Mouse (Mus musculus): ENCODE data around the gene Creg2. TPM values are rescaled to one million over a fixed set of nuclear protein-coding genes. Genes with fewer than 3 reads are reported as not detected.

Gene Creg2
- polyA plus RNA-seq, 2 experiments = 0.14 to 0.15 TPM

GRCm38 (mm10) chr1:39577253-39577705 is 74.0 kb downstream of the Creg2 start, which contains the start of gene Rnf149:
Gene Rnf149 (minus strand): TSS chr1:39577405.
- Histone ChIP-seq H3K36me3 (ENCODE audit: control insufficient read depth, insufficient read depth, low read length) (no peaks in the 10 kb centered on the region), H3K4me2 (replicated peaks; ENCODE audit: low read depth, low read length, severe bottlenecking) (peak within 1 kb of the TSS; percentile 80), H3K4me3 (replicated peaks; ENCODE audit: low read length) (peak within 1 kb of the TSS; percentile 91), H3K27me3 (ENCODE audit: control insufficient read depth, insufficient read depth, low read length) (no peaks in the 10 kb centered on the region), H3K4me1 (ENCODE audit: control insufficient read depth, insufficient read depth, low read length) (peaks cover 24% of the 10 kb centered on the region), H3K9ac (ENCODE audit: low read depth, low read length, severe bottlenecking) (peak within 1 kb of the TSS; percentile 96), H3K27ac (replicated peaks; ENCODE audit: low read depth, low read length) (peak within 1 kb of the TSS; percentile 99), H3K9me3 (ENCODE audit: control insufficient read depth, low read length) (no peaks in the 10 kb centered on the region)
- DNase-seq (ENCODE audit: low spot score) (peak; percentile 89), ATAC-seq (ENCODE audit: low FRiP score, low read depth) (peak; percentile 96)
- peak; percentile 79 for TF ChIP-seq POLR2A (IDR thresholded peaks at IDR 0.05; ENCODE audit: borderline replicate concordance, extremely low read depth, insufficient read depth, insufficient read length)
- WGBS = under 1% methylated on average over 34 of the region's 49 CpGs

GRCm38 (mm10) chr1:39576431-39577243 is 74.6 kb downstream of the Creg2 start:
- WGBS = under 1% methylated on average over 71 of the region's 88 CpGs
- peak; percentile 79 for ATAC-seq (ENCODE audit: low FRiP score, low read depth)
- Histone ChIP-seq H3K9me3 (ENCODE audit: control insufficient read depth, low read length) (no peaks in the 10 kb centered on the region), H3K4me3 (replicated peaks; ENCODE audit: low read length) (peak overlapping the region; percentile 91), H3K9ac (ENCODE audit: low read depth, low read length, severe bottlenecking) (peak overlapping the region; percentile 96), H3K36me3 (ENCODE audit: control insufficient read depth, insufficient read depth, low read length) (no peaks in the 10 kb centered on the region), H3K4me2 (replicated peaks; ENCODE audit: low read depth, low read length, severe bottlenecking) (peak overlapping the region; percentile 80), H3K4me1 (ENCODE audit: control insufficient read depth, insufficient read depth, low read length) (peaks cover 26% of the 10 kb centered on the region), H3K27me3 (ENCODE audit: control insufficient read depth, insufficient read depth, low read length) (no peaks in the 10 kb centered on the region), H3K27ac (replicated peaks; ENCODE audit: low read depth, low read length) (peak overlapping the region; percentile 99)
- TF ChIP-seq POLR2A (IDR thresholded peaks at IDR 0.05; ENCODE audit: borderline replicate concordance, extremely low read depth, insufficient read depth, insufficient read length) = no peak
- peak; percentile 53 for DNase-seq (ENCODE audit: low spot score)

DNA sequence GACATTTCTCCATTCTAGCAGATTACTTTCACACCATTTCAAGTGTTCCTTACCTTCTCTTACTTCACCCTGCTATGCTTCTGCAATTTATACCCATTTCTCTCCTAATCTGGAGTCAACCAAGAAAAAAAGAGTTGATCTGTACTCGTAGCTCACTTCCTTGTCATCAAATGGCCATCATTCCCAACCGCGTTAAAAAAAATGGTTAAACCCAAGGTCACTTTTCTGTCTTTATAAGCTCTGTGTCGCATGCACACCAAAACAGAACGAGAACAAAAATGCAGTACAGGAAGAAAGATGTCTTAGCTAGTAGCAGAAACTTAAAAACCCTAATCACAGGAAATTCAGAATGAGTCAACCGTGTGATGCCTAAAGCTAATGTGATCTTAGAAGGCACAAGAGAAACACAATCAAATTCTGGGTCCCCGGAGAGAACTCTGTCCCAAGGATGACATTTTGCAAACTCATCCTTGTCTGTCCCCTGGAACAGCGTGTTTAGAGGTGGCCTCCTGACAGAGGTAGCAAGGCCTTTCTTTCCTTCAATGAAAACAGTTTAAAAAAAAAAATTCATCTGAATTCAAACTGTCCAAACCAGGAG is 75.4 kb downstream of the Creg2 start:
- WGBS = 15% methylated on average over 8 of the region's 8 CpGs

DNA sequence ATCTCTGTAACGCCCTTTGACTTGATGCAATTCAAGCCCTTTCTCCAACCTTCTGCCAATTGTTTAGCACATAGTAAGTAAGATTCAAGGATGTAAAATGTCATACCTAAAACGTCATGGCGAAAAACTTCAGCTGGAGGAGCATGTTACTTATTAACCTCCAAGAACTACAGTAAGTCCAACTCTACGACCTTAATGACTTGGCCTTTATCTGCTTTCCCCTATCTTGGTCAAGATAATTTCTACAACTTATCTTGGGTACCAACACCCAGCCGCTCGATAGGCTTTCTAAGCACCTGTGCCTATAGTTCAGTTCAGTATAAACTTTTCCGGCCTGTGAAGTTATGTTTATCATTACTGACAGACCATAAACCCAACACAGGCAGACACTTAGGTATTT is 77.4 kb downstream of the Creg2 start:
- Histone ChIP-seq H3K9ac (ENCODE audit: low read depth, low read length, severe bottlenecking) (no peak overlapping the region), H3K4me1 (ENCODE audit: control insufficient read depth, insufficient read depth, low read length) (peaks cover 28% of the 10 kb centered on the region), H3K27ac (replicated peaks; ENCODE audit: low read depth, low read length) (no peak overlapping the region), H3K36me3 (ENCODE audit: control insufficient read depth, insufficient read depth, low read length) (no peaks in the 10 kb centered on the region), H3K27me3 (ENCODE audit: control insufficient read depth, insufficient read depth, low read length) (no peaks in the 10 kb centered on the region), H3K4me3 (replicated peaks; ENCODE audit: low read length) (no peak overlapping the region), H3K9me3 (ENCODE audit: control insufficient read depth, low read length) (no peaks in the 10 kb centered on the region), H3K4me2 (replicated peaks; ENCODE audit: low read depth, low read length, severe bottlenecking) (no peak overlapping the region)
- WGBS = 84% methylated on average over 7 of the region's 7 CpGs
- ATAC-seq (ENCODE audit: low FRiP score, low read depth) = no peak
- no peak for DNase-seq (ENCODE audit: low spot score)
- no peak for TF ChIP-seq POLR2A (IDR thresholded peaks at IDR 0.05; ENCODE audit: borderline replicate concordance, extremely low read depth, insufficient read depth, insufficient read length)

More for the DNA sequence above, 75.4 kb downstream of the Creg2 start:
- no peak for DNase-seq (ENCODE audit: low spot score)
- H3K36me3 ChIP-seq (ENCODE audit: control insufficient read depth, insufficient read depth, low read length) = no peaks in the 10 kb centered on the region
- H3K27ac ChIP-seq (replicated peaks; ENCODE audit: low read depth, low read length) = peak overlapping the region; percentile 99
- no peaks in the 10 kb centered on the region for H3K9me3 ChIP-seq (ENCODE audit: control insufficient read depth, low read length)
- peak overlapping the region; percentile 96 for H3K9ac ChIP-seq (ENCODE audit: low read depth, low read length, severe bottlenecking)
- peak overlapping the region; percentile 91 for H3K4me3 ChIP-seq (replicated peaks; ENCODE audit: low read length)
- H3K4me1 ChIP-seq (ENCODE audit: control insufficient read depth, insufficient read depth, low read length) = peaks cover 28% of the 10 kb centered on the region
- peak overlapping the region; percentile 80 for H3K4me2 ChIP-seq (replicated peaks; ENCODE audit: low read depth, low read length, severe bottlenecking)
- no peak for TF ChIP-seq POLR2A (IDR thresholded peaks at IDR 0.05; ENCODE audit: borderline replicate concordance, extremely low read depth, insufficient read depth, insufficient read length)
- no peak for ATAC-seq (ENCODE audit: low FRiP score, low read depth)
- no peaks in the 10 kb centered on the region for H3K27me3 ChIP-seq (ENCODE audit: control insufficient read depth, insufficient read depth, low read length)

- Histone ChIP-seq H3K4me1 (ENCODE audit: control insufficient read depth, insufficient read depth, low read length) (peaks cover 26% of the 10 kb centered on the region), H3K4me3 (replicated peaks; ENCODE audit: low read length) (no peak overlapping the region), H3K36me3 (ENCODE audit: control insufficient read depth, insufficient read depth, low read length) (no peaks in the 10 kb centered on the region), H3K9me3 (ENCODE audit: control insufficient read depth, low read length) (no peaks in the 10 kb centered on the region), H3K27ac (replicated peaks; ENCODE audit: low read depth, low read length) (no peak overlapping the region), H3K9ac (ENCODE audit: low read depth, low read length, severe bottlenecking) (no peak overlapping the region), H3K4me2 (replicated peaks; ENCODE audit: low read depth, low read length, severe bottlenecking) (no peak overlapping the region), H3K27me3 (ENCODE audit: control insufficient read depth, insufficient read depth, low read length) (no peaks in the 10 kb centered on the region)
- no peak for ATAC-seq (ENCODE audit: low FRiP score, low read depth)
- no peak for TF ChIP-seq POLR2A (IDR thresholded peaks at IDR 0.05; ENCODE audit: borderline replicate concordance, extremely low read depth, insufficient read depth, insufficient read length)
- no peak for DNase-seq (ENCODE audit: low spot score)
- 46% methylated on average over 6 of the region's 6 CpGs for WGBS
These were observed 79.6 kb downstream of the Creg2 start for GRCm38 (mm10) chr1:39571653-39572052.

Other genes with a start within 250 kb of the Creg2 start
- 14.3 TPM in 2 replicates for gene Tbc1d8, start 172.7 kb downstream of the Creg2 start, polyA plus RNA-seq (2012; rRNA removed)
- gene Tbc1d8, start 172.7 kb downstream of the Creg2 start, polyA plus RNA-seq (2014; fragmentation: Nextera tagmentation; extraction: Ambion mirVana) = 10.7 and 11.5 TPM in 2 replicates
- 23.8 and 27.6 TPM in 2 replicates for gene Cnot11, start 116.5 kb downstream of the Creg2 start, polyA plus RNA-seq (2012; rRNA removed)
- gene Cnot11, start 116.5 kb downstream of the Creg2 start, polyA plus RNA-seq (2014; fragmentation: Nextera tagmentation; extraction: Ambion mirVana) = 28.2 and 30.6 TPM in 2 replicates
- 27.6 and 29.3 TPM in 2 replicates for gene Rnf149, start 74.1 kb downstream of the Creg2 start, polyA plus RNA-seq (2012; rRNA removed)
- 27.0 and 29.4 TPM in 2 replicates for gene Rnf149, start 74.1 kb downstream of the Creg2 start, polyA plus RNA-seq (2014; fragmentation: Nextera tagmentation; extraction: Ambion mirVana)
- 1.00 and 1.2 TPM in 2 replicates for gene Rfx8, start 69.5 kb upstream of the Creg2 start, polyA plus RNA-seq (2012; rRNA removed)
- 0.59 and 0.98 TPM in 2 replicates for gene Rfx8, start 69.5 kb upstream of the Creg2 start, polyA plus RNA-seq (2014; fragmentation: Nextera tagmentation; extraction: Ambion mirVana)
- gene Gm3646, start 153.9 kb upstream of the Creg2 start, polyA plus RNA-seq (2012; rRNA removed) = not detected in 2 replicates
- gene Gm3646, start 153.9 kb upstream of the Creg2 start, polyA plus RNA-seq (2014; fragmentation: Nextera tagmentation; extraction: Ambion mirVana) = not detected in 2 replicates
- gene Map4k4, start 249.4 kb upstream of the Creg2 start, polyA plus RNA-seq (2012; rRNA removed) = 221 and 237 TPM in 2 replicates
- gene Map4k4, start 249.4 kb upstream of the Creg2 start, polyA plus RNA-seq (2014; fragmentation: Nextera tagmentation; extraction: Ambion mirVana) = 40.4 and 50.4 TPM in 2 replicates

All from limb, embryonic 14.5 days (tissue).